Mouse (Mus musculus): Measurements from ENCODE around the gene Plxdc1. TPM values are rescaled to one million over a fixed set of nuclear protein-coding genes. Genes with fewer than 3 reads are reported as not detected.
A peak's percentile ranks its signal among the peaks of the same experiment; 100 is the strongest.

Plxdc1 gene
- polyA plus RNA-seq, 1 experiment from 2014 or later, result 13.4 TPM

- Histone ChIP-seq H3K79me2 (ENCODE audit: inconsistent target) (peaks cover 30% of the 10 kb centered on the region), H3K4me3 (ENCODE audit: inconsistent target) (peak overlapping the region; percentile 93), H3K36me3 (ENCODE audit: inconsistent target) (peaks cover 9% of the 10 kb centered on the region; the same call in 1 of the 2 replicates), H3K27ac (peak overlapping the region; percentile 86)
- under 1% methylated on average over 42 of the region's 42 CpGs for WGBS (ENCODE audit: missing documents)
Measured at GRCm38 (mm10) chr11:97987551-97988526, 1.6 kb upstream of the Plxdc1 start.

- 41% methylated on average over 14 of the region's 17 CpGs for WGBS (ENCODE audit: missing documents)
- Histone ChIP-seq H3K27ac (peak overlapping the region; percentile 86; the same call in 1 of the 2 replicates), H3K79me2 (ENCODE audit: inconsistent target) (peaks cover 36% of the 10 kb centered on the region), H3K36me3 (ENCODE audit: inconsistent target) (no peaks in the 10 kb centered on the region), H3K4me3 (ENCODE audit: inconsistent target) (peak overlapping the region; percentile 93; the same call in 1 of the 2 replicates)
Measured at GRCm38 (mm10) chr11:97986738-97987465, 658 bp upstream of the Plxdc1 start.

GRCm38 (mm10) chr11:97983983-97984382, 2.3 kb downstream of the Plxdc1 start:
- Histone ChIP-seq H3K4me3 (ENCODE audit: inconsistent target) (no peak overlapping the region), H3K79me2 (ENCODE audit: inconsistent target) (peaks cover 52% of the 10 kb centered on the region), H3K36me3 (ENCODE audit: inconsistent target) (no peaks in the 10 kb centered on the region), H3K27ac (no peak overlapping the region)
- WGBS (ENCODE audit: missing documents), result 76% methylated on average over 1 of the region's 1 CpGs

- Histone ChIP-seq H3K27ac (no peak overlapping the region), H3K36me3 (ENCODE audit: inconsistent target) (no peaks in the 10 kb centered on the region), H3K79me2 (ENCODE audit: inconsistent target) (peaks cover 52% of the 10 kb centered on the region), H3K4me3 (ENCODE audit: inconsistent target) (no peak overlapping the region)
- 92% methylated on average over 2 of the region's 3 CpGs for WGBS (ENCODE audit: missing documents)
Measured at GRCm38 (mm10) chr11:97983506-97983905, 2.7 kb downstream of the Plxdc1 start.

GRCm38 (mm10) chr11:97982721-97983120, 3.5 kb downstream of the Plxdc1 start:
- no peak overlapping the region for H3K4me3 ChIP-seq (ENCODE audit: inconsistent target)
- 94% methylated on average over 9 of the region's 9 CpGs for WGBS (ENCODE audit: missing documents)
- peaks cover 52% of the 10 kb centered on the region for H3K79me2 ChIP-seq (ENCODE audit: inconsistent target)
- H3K36me3 ChIP-seq (ENCODE audit: inconsistent target), result no peaks in the 10 kb centered on the region
- H3K27ac ChIP-seq, result no peak overlapping the region

- Histone ChIP-seq H3K27ac (no peak overlapping the region), H3K4me3 (ENCODE audit: inconsistent target) (no peak overlapping the region), H3K36me3 (ENCODE audit: inconsistent target) (no peaks in the 10 kb centered on the region), H3K79me2 (ENCODE audit: inconsistent target) (peaks cover 49% of the 10 kb centered on the region)
- WGBS (ENCODE audit: missing documents), result 95% methylated on average over 9 of the region's 9 CpGs
Measured at GRCm38 (mm10) chr11:97980531-97980966, 5.7 kb downstream of the Plxdc1 start.

- no peak overlapping the region for H3K27ac ChIP-seq
- no peak overlapping the region for H3K4me3 ChIP-seq (ENCODE audit: inconsistent target)
- peaks cover 44% of the 10 kb centered on the region for H3K79me2 ChIP-seq (ENCODE audit: inconsistent target)
- H3K36me3 ChIP-seq (ENCODE audit: inconsistent target), result no peaks in the 10 kb centered on the region
- 85% methylated on average over 10 of the region's 10 CpGs for WGBS (ENCODE audit: missing documents)
Measured at GRCm38 (mm10) chr11:97979824-97980495, 6.3 kb downstream of the Plxdc1 start.

GRCm38 (mm10) chr11:97978392-97978791, 7.9 kb downstream of the Plxdc1 start:
- Histone ChIP-seq H3K36me3 (ENCODE audit: inconsistent target) (no peaks in the 10 kb centered on the region), H3K27ac (no peak overlapping the region), H3K79me2 (ENCODE audit: inconsistent target) (peaks cover 28% of the 10 kb centered on the region), H3K4me3 (ENCODE audit: inconsistent target) (no peak overlapping the region)
- 94% methylated on average over 13 of the region's 13 CpGs for WGBS (ENCODE audit: missing documents)

GRCm38 (mm10) chr11:97977797-97978196, 8.4 kb downstream of the Plxdc1 start:
- H3K4me3 ChIP-seq (ENCODE audit: inconsistent target), result no peak overlapping the region
- no peaks in the 10 kb centered on the region for H3K36me3 ChIP-seq (ENCODE audit: inconsistent target)
- no peak overlapping the region for H3K27ac ChIP-seq
- 68% methylated on average over 5 of the region's 5 CpGs for WGBS (ENCODE audit: missing documents)
- peaks cover 22% of the 10 kb centered on the region for H3K79me2 ChIP-seq (ENCODE audit: inconsistent target)

GRCm38 (mm10) chr11:97974746-97975145, 11.5 kb downstream of the Plxdc1 start:
- Histone ChIP-seq H3K36me3 (ENCODE audit: inconsistent target) (no peaks in the 10 kb centered on the region), H3K4me3 (ENCODE audit: inconsistent target) (no peak overlapping the region), H3K27ac (no peak overlapping the region), H3K79me2 (ENCODE audit: inconsistent target) (no peaks in the 10 kb centered on the region)
- WGBS (ENCODE audit: missing documents), result 83% methylated on average over 5 of the region's 5 CpGs

- Histone ChIP-seq H3K27ac (no peak overlapping the region), H3K4me3 (ENCODE audit: inconsistent target) (no peak overlapping the region), H3K36me3 (ENCODE audit: inconsistent target) (no peaks in the 10 kb centered on the region), H3K79me2 (ENCODE audit: inconsistent target) (no peaks in the 10 kb centered on the region)
- 95% methylated on average over 5 of the region's 5 CpGs for WGBS (ENCODE audit: missing documents)
Measured at GRCm38 (mm10) chr11:97974141-97974540, 12.1 kb downstream of the Plxdc1 start.

- no peaks in the 10 kb centered on the region for H3K79me2 ChIP-seq (ENCODE audit: inconsistent target)
- no peaks in the 10 kb centered on the region for H3K36me3 ChIP-seq (ENCODE audit: inconsistent target)
- H3K27ac ChIP-seq, result no peak overlapping the region
- WGBS (ENCODE audit: missing documents), result 73% methylated on average over 2 of the region's 2 CpGs
- H3K4me3 ChIP-seq (ENCODE audit: inconsistent target), result no peak overlapping the region
Measured at GRCm38 (mm10) chr11:97972434-97972833, 13.8 kb downstream of the Plxdc1 start.

GRCm38 (mm10) chr11:97971232-97971631, 15.0 kb downstream of the Plxdc1 start:
- no peaks in the 10 kb centered on the region for H3K36me3 ChIP-seq (ENCODE audit: inconsistent target)
- 41% methylated on average over 7 of the region's 7 CpGs for WGBS (ENCODE audit: missing documents)
- H3K27ac ChIP-seq, result no peak overlapping the region
- H3K4me3 ChIP-seq (ENCODE audit: inconsistent target), result no peak overlapping the region
- no peaks in the 10 kb centered on the region for H3K79me2 ChIP-seq (ENCODE audit: inconsistent target)

- no peaks in the 10 kb centered on the region for H3K36me3 ChIP-seq (ENCODE audit: inconsistent target)
- 85% methylated on average over 7 of the region's 7 CpGs for WGBS (ENCODE audit: missing documents)
- H3K27ac ChIP-seq, result no peak overlapping the region
- H3K4me3 ChIP-seq (ENCODE audit: inconsistent target), result no peak overlapping the region
- no peaks in the 10 kb centered on the region for H3K79me2 ChIP-seq (ENCODE audit: inconsistent target)
Measured at GRCm38 (mm10) chr11:97970771-97971170, 15.5 kb downstream of the Plxdc1 start.

Measured in macrophage (primary cell).